Mouse (Mus musculus): Measurements from ENCODE around the gene 4930451I11Rik.

DNA sequence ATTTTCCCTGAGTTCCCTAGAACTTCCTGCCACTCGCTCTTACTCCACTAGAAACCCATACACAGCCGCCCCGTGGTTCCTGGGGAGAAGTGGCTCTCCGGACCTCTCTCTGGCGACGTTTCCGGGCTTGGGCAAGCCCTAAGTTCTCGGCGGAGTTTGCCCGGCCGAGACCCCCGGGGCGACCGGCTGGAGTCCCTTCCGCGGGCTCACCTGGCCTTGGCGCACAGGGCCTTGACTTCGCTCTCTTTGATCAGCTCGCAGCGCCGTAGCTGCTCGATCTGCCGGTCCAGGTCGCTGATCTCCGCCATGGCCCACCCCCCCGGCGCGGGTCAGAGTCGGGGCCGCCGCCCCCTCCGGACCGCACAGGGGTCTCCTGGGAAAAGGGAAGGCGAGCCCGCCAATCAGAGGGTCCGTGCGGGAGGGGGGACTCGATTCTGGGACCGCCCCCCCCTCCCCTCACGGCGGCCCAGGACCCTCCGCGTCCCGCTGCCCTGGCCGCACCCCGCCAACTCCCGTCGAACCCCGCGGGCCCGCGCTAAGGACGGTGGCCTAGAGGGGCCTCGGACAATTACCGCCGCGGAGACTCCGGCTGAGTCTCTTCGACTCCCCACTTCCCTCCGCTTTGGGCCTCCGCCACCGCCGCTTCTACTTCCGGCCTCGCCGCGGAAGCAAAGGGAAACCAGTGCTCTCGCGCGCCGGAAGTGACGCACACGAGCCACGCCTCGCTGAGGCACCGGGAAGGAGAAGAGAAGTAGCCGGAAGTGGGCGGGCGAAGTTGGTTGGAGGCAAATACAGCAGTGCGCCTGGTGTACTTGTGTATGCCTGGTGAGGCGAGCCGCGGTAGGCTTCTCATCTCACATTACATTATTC is 39.4 kb downstream of the 4930451I11Rik start, which contains the start of gene Ppp4c:
- TF ChIP-seq CTCF (IDR thresholded peaks at IDR 0.05; ENCODE audit: borderline replicate concordance, control insufficient read depth, extremely low read depth, insufficient read depth, low read length, poor library complexity) (no peak), POLR2A (IDR thresholded peaks at IDR 0.05; ENCODE audit: control insufficient read depth, extremely low read depth, insufficient read depth, low read length, poor library complexity) (peak; percentile 96)
